Mouse (Mus musculus) MN1 (cell line): ENCODE data around the gene Aatk.

ENCODE experiments used
- DNase-seq: peaks from one replicate; pipeline ENCODE4 v3.0.0-alpha.2; 2016; ENCODE audit warnings: low spot score

Aatk gene

DNA sequence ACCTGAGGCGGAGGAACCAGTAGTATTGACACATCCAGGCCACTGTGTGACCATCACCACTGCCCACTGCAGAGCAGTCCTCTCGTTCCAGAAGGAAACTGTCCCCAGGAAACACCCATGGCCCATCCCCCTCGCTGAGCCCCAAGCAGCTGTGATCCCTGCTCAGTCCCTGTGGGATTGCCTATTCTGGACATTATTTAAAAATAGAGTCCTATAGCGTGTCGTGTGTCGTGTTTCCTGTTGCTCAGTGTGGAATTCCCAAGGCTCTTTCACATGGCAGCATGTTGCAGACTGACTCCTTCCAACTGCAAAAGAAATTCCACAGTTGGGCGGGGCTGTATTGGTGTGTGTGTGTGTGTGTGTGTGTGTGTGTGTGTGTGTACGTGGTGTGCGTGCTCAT, 5.3 kb upstream of the Aatk start:
- DNase-seq: no peak

- DNase-seq: peak; percentile 88
Observed at GRCm38 (mm10) chr11:120051124-120051811, 4.3 kb upstream of the Aatk start.

DNA sequence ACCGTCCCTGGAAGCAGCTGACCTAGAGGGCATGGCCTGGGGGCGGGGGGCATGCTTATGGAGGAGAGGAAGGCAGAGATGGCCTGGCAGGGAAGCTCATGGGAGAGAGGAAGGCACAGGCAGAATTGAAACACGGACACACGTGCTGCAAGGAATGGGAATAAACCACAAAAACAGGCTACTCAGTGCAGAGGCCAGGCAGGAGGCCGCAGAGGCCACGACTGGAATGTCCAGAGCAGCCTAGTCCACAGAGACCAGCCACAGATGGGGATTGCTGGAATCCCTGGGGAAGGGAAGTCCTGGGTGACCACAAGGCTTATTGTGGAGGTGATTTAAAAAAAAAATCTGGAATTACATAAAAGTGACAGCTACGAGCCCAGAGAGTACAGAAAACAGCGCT, 2.1 kb upstream of the Aatk start:
- DNase-seq: no peak

DNA sequence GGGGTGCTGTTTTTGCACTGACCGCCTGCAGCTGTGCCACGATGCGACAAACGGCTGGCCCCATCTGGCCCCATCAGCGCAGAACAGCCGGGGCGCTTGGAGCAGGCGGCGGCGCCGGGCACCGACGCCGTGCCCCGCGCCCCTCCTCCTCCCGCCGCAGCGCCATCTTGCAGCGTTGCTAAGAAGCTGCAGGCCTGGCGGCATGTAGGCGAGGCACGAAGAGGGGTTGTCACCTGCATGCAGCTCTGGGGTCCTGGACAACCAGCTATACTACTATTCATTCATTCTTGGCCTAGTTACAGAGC, 1.2 kb upstream of the Aatk start:
- no peak for DNase-seq

DNA sequence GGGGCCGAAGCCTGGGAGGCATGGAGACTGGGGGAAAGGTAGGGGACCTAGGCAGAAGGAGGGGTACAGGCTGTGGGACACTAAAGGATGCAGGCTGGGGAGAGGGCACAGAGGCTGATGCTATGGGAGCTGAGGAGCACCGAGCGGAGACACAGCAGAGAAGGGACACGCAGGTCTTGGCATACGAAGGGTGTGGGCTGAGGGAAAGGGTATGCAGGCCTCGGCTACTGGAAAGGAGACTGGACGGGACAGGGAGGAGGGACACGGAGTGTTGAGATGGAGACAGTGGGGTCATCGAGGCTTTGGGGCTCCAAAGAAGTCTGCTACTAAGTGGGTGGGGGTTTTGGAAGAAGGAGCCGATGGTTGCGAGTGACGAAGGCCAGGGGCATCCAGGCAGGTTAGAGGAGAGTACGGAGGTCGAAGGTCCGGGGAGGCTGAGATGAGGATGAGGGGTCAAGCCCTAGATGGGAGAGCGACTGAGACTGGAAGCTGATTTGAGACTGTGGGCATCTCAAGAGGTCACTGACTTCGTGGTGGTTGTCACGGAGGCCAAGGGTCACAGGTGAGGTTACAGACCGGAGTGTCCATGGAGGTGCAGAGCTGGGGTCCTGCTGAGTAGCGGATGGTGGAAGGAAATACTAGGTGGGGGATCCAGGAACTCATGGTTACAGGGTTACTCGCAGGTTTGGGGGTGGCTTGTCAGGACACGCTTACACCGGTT, 724 bp upstream of the Aatk start:
- no peak for DNase-seq

DNA sequence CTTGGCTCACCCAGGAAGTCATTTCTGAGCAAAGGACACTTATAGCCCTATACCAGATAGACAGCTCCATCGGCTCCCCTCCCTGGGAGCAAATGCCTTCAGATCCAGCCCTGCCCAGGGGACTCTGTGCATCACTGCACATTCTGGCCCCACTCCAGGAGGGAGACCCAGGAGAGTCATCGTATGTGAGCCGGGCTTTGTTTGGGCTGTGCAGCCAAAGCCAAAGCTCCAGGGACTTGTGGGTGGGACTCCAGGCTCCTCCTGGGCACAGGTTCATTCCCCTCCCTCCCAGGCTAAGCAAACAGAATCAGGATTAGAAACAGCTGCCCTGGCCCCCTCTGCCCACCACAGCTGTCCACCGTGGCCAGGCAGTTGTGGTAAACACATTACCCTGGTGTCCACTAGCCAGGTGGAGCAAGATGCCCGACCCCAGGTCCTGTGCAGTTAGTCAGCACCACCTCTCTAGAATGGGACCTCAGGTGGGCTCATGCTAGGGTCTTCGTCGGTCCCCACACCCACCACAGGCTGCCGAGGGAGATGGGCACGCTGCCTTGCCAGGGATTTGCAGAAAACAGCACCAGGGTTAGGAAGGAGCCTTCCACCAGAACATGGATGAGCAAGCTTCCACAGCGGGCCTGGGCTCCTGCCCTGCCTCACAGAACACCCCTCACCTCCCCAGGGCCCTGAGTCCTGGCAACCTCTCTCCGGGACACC, 971 bp downstream of the Aatk start:
- DNase-seq: peak; percentile 88

GRCm38 (mm10) chr11:120045341-120045740, 1.6 kb downstream of the Aatk start:
- no peak for DNase-seq

DNA sequence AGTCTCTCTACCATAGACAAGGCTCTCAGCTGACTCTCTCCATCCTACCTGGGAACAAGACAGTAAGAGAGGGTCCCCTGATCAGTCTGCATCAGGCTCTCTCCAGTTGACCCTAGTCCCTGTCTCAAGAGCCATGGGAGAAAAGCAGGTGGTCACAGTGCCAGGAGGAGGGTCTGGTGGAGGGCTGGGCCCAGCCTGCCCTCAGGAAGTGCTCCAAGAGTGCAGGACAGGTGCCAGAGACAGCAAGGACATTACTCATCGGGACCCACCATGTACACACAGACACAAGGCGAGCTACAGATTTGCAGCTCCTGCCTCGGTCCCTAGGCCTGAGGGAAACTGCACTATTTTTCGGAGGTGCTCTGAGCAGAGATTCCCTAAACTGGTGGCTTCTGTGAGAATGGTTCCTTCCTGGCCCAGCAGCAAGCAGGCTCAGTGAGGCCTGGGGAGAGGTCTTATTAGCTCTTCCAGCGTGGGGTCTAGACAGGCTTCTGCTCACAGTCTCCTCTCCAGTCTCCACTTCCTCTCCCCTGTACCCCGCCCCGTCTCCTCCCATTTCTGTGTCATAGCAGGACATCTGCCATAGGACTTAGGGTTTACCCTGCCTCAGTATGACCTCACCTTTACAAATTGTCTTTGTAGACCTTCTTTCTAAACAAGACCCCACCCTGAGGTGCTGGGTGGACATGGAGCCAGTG, 4.7 kb downstream of the Aatk start:
- DNase-seq: peak; percentile 45

- peak; percentile 59 for DNase-seq
Observed at GRCm38 (mm10) chr11:120041191-120042123, 5.5 kb downstream of the Aatk start.

GRCm38 (mm10) chr11:120040440-120040839, 6.5 kb downstream of the Aatk start:
- no peak for DNase-seq

DNA sequence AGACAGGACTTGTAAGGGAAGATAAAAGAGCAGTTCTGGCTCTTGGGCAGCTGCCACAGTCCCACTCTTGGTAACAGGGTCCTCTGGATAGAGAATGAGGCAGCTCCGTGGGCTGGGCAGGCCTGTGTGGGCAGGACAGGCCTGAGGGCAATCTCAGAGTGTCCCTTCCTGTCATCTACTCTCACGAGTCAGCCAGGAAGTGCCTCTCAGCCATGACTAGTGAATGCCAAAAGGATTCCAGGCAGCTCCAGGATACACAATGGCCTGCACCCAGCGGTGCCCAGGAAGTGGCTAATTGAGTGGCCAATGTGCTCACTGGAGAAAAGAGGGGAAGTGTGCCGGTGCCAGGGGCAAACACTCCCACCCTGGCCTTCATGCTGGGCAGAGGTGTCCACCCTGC, 7.4 kb downstream of the Aatk start:
- DNase-seq: no peak

DNA sequence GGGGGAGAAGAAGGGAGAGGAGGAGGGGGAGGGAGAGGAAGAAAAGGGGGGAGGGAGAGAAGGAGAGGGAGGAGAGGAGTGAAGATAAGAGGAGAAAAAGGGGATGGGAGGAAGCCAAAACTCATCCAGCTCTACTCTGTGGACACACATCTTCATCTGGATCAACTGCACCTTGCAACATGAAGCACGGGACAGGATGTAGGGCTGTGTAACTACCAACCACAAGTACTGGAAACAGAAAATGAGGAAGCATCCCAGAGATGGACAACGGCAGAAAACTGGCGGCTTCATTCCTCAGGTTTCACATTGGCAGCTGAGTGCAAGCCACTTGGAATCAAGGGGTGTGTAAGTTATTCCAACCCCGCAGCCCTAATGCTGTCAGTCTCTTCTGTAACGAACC, 12.2 kb downstream of the Aatk start:
- DNase-seq: no peak

DNA sequence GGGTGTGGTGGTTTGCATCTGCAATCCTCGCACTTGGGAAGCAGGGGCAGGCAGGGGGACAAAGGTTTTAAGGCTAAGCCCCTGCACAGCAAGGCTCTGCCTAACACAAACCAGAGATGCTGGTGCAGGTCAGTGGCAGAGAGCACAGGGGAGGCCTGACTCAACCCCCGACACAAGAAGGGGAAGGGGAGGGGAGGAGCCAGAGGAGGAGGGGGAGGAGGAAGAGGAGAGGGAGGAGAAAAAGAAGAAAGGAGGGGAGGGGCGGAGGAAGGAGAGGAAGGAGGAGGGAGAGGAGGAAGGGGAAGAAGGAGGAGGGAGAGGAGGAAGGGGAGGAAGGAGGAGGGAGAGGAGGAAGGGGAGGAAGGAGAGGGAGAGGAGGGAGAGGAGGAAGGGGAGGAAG, 12.7 kb downstream of the Aatk start:
- DNase-seq: no peak

GRCm38 (mm10) chr11:120033473-120033872, 13.5 kb downstream of the Aatk start:
- no peak for DNase-seq

DNA sequence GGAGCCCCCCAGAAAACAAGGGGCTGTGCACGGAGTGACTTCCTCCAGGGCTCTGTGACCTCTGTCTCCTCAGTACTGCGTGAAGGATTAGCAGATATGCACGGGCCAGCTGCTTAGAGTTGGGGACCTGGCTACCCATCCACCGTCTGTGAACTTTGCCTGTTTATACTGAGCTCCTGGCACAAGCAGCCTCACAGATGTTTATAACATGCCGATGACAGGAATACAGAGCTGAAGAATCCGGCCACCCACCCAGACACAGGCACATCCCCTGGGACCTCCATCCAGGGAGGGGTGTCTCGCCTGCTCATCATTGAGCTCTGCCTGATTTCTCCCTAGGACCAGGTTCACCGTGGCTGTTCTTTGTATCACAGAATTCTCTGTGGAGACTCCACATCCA, 14.9 kb downstream of the Aatk start:
- DNase-seq: no peak

- peak; percentile 69 for DNase-seq
Observed at GRCm38 (mm10) chr11:120030145-120030901, 16.6 kb downstream of the Aatk start.

DNA sequence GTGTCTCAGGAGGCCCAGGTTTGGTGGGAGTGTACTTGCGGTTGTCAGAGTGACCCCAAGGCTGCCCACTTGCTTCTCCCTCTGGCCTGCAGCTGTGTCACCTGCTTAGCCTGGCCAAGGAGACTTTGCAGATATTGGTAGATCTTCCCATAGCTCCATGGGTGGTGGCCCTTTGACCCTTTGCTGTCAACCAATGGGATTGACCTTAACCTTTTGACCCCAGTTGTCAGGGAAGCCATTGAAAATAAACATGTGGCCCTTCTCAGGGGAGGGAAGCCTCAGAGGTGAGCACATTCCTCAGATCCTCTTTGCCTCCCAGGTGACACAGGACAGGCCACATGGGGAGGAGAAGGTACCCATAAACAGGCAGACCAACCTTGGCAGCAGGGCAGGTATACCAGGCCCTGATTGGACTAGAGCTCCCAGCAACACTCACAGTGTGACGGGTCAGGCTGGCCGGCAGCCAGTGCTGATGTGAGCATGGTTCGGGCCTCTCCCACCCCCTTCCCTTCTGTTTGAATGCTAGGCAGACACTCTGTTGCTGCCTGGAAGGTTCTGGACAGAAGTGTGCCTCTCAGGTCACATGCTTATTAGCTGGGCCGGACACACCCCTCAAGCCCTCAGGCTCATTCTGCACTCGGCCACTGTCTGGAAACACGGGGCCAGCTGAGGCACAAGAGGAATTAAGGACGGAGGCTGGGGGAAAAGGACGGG, 17.4 kb downstream of the Aatk start:
- DNase-seq: peak; percentile 66

- no peak for DNase-seq
Observed at GRCm38 (mm10) chr11:120028319-120029092, 18.5 kb downstream of the Aatk start.

DNA sequence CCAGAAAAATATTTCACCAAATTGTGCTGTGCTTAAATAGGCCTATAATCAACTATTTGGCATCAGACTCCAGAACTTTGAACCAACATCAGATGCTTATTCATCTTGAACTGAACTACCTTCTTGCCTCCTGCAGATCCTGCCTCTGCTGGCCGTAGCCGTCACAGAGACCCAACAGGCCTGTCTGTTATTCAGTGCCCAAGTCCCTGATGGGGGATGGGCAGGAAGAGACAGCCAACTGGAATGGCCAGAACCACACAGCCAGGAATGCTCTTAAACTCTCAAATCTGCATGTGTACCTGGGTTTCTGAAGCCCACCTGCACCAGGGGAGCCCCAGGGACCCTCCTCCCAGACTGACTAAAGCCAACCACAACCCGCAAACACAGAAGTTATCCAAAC, 20.0 kb downstream of the Aatk start:
- no peak for DNase-seq
